Mouse (Mus musculus) forebrain, embryonic 15.5 days (tissue): ENCODE data around the gene Ttc25. TPM values are rescaled to one million over a fixed set of nuclear protein-coding genes. Genes with fewer than 3 reads are reported as not detected.
"Not testable (repeated sequence)": the region's sequence is repeated elsewhere in the genome, so short reads cannot be mapped to it uniquely, and the experiment has no call there.

Experiments
- ATAC-seq: fragments of 200-750 bp; cut with Nextera tagmentation; replicated peaks from 2 replicates; pipeline ENCODE4 v1.8.0; 2017; ENCODE audit warnings: mild to moderate bottlenecking, moderate TSS enrichment, moderate library complexity
- H3K27ac ChIP-seq: fragments of 300-500 bp; sonication (generic); replicated peaks from 2 replicates; pipeline ENCODE4 v1.5.1; 2015; ENCODE audit warnings: mild to moderate bottlenecking, inconsistent platforms
- H3K27me3 ChIP-seq: fragments of 300-500 bp; sonication (generic); 2 replicates; pipeline ENCODE4 v1.6.1; 2015; ENCODE audit warnings: inconsistent platforms
- H3K36me3 ChIP-seq: fragments of 300-500 bp; sonication (generic); 2 replicates; pipeline ENCODE4 v1.6.1; 2015; ENCODE audit warnings: mild to moderate bottlenecking, inconsistent platforms
- H3K4me1 ChIP-seq: fragments of 300-500 bp; sonication (generic); 2 replicates; pipeline ENCODE4 v1.6.1; 2015; ENCODE audit warnings: inconsistent platforms
- H3K4me2 ChIP-seq: fragments of 300-500 bp; sonication (generic); replicated peaks from 2 replicates; pipeline ENCODE4 v1.6.1; 2015; ENCODE audit warnings: mild to moderate bottlenecking, inconsistent platforms
- H3K4me3 ChIP-seq: fragments of 300-500 bp; sonication (generic); 2 replicates; pipeline ENCODE4 v1.5.1; 2015; ENCODE audit warnings: mild to moderate bottlenecking, inconsistent platforms
- H3K9ac ChIP-seq: fragments of 300-500 bp; sonication (generic); replicated peaks from 2 replicates; pipeline ENCODE4 v1.6.1; 2015; ENCODE audit warnings: mild to moderate bottlenecking, inconsistent platforms
- H3K9me3 ChIP-seq: fragments of 300-500 bp; sonication (generic); 2 replicates; pipeline ENCODE4 v1.6.1; 2016; ENCODE audit warnings: inconsistent platforms
- WGBS: fragments of 180-500 bp; shearing (Covaris S2); methylation state at CpG from one replicate; pipeline ENCODE4 v1.1.7; 2015; ENCODE audit warnings: mixed read lengths; 5-methylcytosine and 5-hydroxymethylcytosine counted together
- polyA plus RNA-seq: library from polyadenylated mRNA; unstranded; fragments of >200 nt; fragmentation: Nextera tagmentation; extraction: Ambion mirVana; gene quantifications from 2 replicates; pipeline ENCODE4 v1.2.1, GENCODE M21; 2015

The Ttc25 gene
- polyA plus RNA-seq, 1 experiment from 2014 or later: 2.1 TPM

GRCm38 (mm10) chr11:100518188-100518591, 27.2 kb upstream of the Ttc25 start:
- Histone ChIP-seq H3K4me2 (no peak overlapping the region), H3K4me3 (no peak overlapping the region), H3K9ac (no peak overlapping the region), H3K27me3 (no peaks in the 10 kb centered on the region), H3K36me3 (peaks cover 96% of the 10 kb centered on the region), H3K4me1 (peaks cover 11% of the 10 kb centered on the region; the same call in 1 of the 2 replicates), H3K9me3 (no peaks in the 10 kb centered on the region), H3K27ac (peak overlapping the region; percentile 57)
- peak; percentile 60 for ATAC-seq
- 43% methylated on average over 5 of the region's 5 CpGs for WGBS

GRCm38 (mm10) chr11:100519188-100519587, 26.2 kb upstream of the Ttc25 start:
- ATAC-seq: no peak

GRCm38 (mm10) chr11:100520838-100521237, 24.6 kb upstream of the Ttc25 start:
- WGBS: 87% methylated on average over 15 of the region's 15 CpGs
- H3K9ac ChIP-seq: no peak overlapping the region
- ATAC-seq: no peak

More at GRCm38 (mm10) chr11:100519188-100519587, 26.2 kb upstream of the Ttc25 start:
- WGBS: 81% methylated on average over 7 of the region's 7 CpGs
- H3K9ac ChIP-seq: no peak overlapping the region
- no peak overlapping the region for H3K4me2 ChIP-seq
- H3K27me3 ChIP-seq: no peaks in the 10 kb centered on the region
- H3K4me1 ChIP-seq: peaks cover 14% of the 10 kb centered on the region
- H3K9me3 ChIP-seq: no peaks in the 10 kb centered on the region
- peaks cover 93% of the 10 kb centered on the region for H3K36me3 ChIP-seq
- H3K4me3 ChIP-seq: no peak overlapping the region
- 0 out of 2 replicates have a peak overlapping the region, but pooled peaks have one; percentile 57 for H3K27ac ChIP-seq

GRCm38 (mm10) chr11:100524358-100524757, 21.0 kb upstream of the Ttc25 start:
- H3K4me3 ChIP-seq: no peak overlapping the region
- WGBS: 91% methylated on average over 5 of the region's 5 CpGs
- no peaks in the 10 kb centered on the region for H3K27me3 ChIP-seq
- H3K9me3 ChIP-seq: no peaks in the 10 kb centered on the region
- H3K36me3 ChIP-seq: peaks cover 46% of the 10 kb centered on the region
- no peak overlapping the region for H3K27ac ChIP-seq
- ATAC-seq: no peak
- peak overlapping the region; percentile 64; the same call in 1 of the 2 replicates for H3K4me2 ChIP-seq
- H3K9ac ChIP-seq: no peak overlapping the region
- H3K4me1 ChIP-seq: peaks cover 38% of the 10 kb centered on the region

More at GRCm38 (mm10) chr11:100520838-100521237, 24.6 kb upstream of the Ttc25 start:
- H3K4me1 ChIP-seq: peaks cover 31% of the 10 kb centered on the region
- H3K9me3 ChIP-seq: no peaks in the 10 kb centered on the region
- H3K27me3 ChIP-seq: no peaks in the 10 kb centered on the region
- H3K4me2 ChIP-seq: no peak overlapping the region
- no peak overlapping the region for H3K4me3 ChIP-seq
- no peak overlapping the region for H3K27ac ChIP-seq
- peaks cover 77% of the 10 kb centered on the region for H3K36me3 ChIP-seq

- H3K9ac ChIP-seq: 0 out of 2 replicates have a peak overlapping the region, but pooled peaks have one; percentile 91
- WGBS: 56% methylated on average over 11 of the region's 11 CpGs
- H3K27me3 ChIP-seq: no peaks in the 10 kb centered on the region
- peak overlapping the region; percentile 93 for H3K4me3 ChIP-seq
- no peak for ATAC-seq
- H3K36me3 ChIP-seq: peaks cover 38% of the 10 kb centered on the region
- peaks cover 38% of the 10 kb centered on the region for H3K4me1 ChIP-seq
- H3K4me2 ChIP-seq: peak overlapping the region; percentile 64
- H3K9me3 ChIP-seq: no peaks in the 10 kb centered on the region
- H3K27ac ChIP-seq: no peak overlapping the region
These were observed 20.3 kb upstream of the Ttc25 start for GRCm38 (mm10) chr11:100524987-100525630.

GRCm38 (mm10) chr11:100526052-100526816, 19.2 kb upstream of the Ttc25 start:
- Histone ChIP-seq H3K27ac (no peak overlapping the region; the same call in 1 of the 2 replicates), H3K27me3 (no peaks in the 10 kb centered on the region), H3K9me3 (no peaks in the 10 kb centered on the region), H3K4me2 (peak overlapping the region; percentile 64), H3K4me3 (peak overlapping the region; percentile 93), H3K9ac (peak overlapping the region; percentile 91), H3K4me1 (peaks cover 38% of the 10 kb centered on the region), H3K36me3 (peaks cover 27% of the 10 kb centered on the region)
- ATAC-seq: no peak
- WGBS: 3% methylated on average over 15 of the region's 15 CpGs

- H3K4me3 ChIP-seq: peak overlapping the region; percentile 93
- under 1% methylated on average over 26 of the region's 26 CpGs for WGBS
- ATAC-seq: peak; percentile 51
These were observed 18.3 kb upstream of the Ttc25 start for GRCm38 (mm10) chr11:100527066-100527457.

GRCm38 (mm10) chr11:100527458-100528374, 17.7 kb upstream of the Ttc25 start, which contains the start of gene Acly:
Acly (minus strand) TSS chr11:100528000.
- WGBS: under 1% methylated on average over 54 of the region's 54 CpGs
- H3K9me3 ChIP-seq: no peaks in the 10 kb centered on the region
- H3K27me3 ChIP-seq: no peaks in the 10 kb centered on the region
- H3K27ac ChIP-seq: peak within 1 kb of the TSS; percentile 96
- H3K36me3 ChIP-seq: peaks cover 12% of the 10 kb centered on the region
- peak within 1 kb of the TSS; percentile 64 for H3K4me2 ChIP-seq
- peaks cover 38% of the 10 kb centered on the region for H3K4me1 ChIP-seq
- peak; percentile 98 for ATAC-seq
- H3K4me3 ChIP-seq: peak within 1 kb of the TSS; percentile 93
- peak within 1 kb of the TSS; percentile 91 for H3K9ac ChIP-seq

More at GRCm38 (mm10) chr11:100527066-100527457, 18.3 kb upstream of the Ttc25 start:
- Histone ChIP-seq H3K27me3 (no peaks in the 10 kb centered on the region), H3K36me3 (peaks cover 19% of the 10 kb centered on the region), H3K9ac (peak overlapping the region; percentile 91), H3K27ac (peak overlapping the region; percentile 96), H3K4me1 (peaks cover 38% of the 10 kb centered on the region), H3K4me2 (peak overlapping the region; percentile 64), H3K9me3 (no peaks in the 10 kb centered on the region)

- Histone ChIP-seq H3K9ac (peak overlapping the region; percentile 59), H3K27me3 (no peaks in the 10 kb centered on the region), H3K9me3 (no peaks in the 10 kb centered on the region), H3K4me3 (peak overlapping the region; percentile 93), H3K36me3 (peaks cover 3% of the 10 kb centered on the region), H3K4me1 (peaks cover 38% of the 10 kb centered on the region), H3K27ac (peak overlapping the region; percentile 76), H3K4me2 (peak overlapping the region; percentile 64)
- 28% methylated on average over 19 of the region's 19 CpGs for WGBS
- no peak for ATAC-seq
These were observed 16.8 kb upstream of the Ttc25 start for GRCm38 (mm10) chr11:100528375-100529165.

- H3K4me2 ChIP-seq: no peak overlapping the region
- H3K27ac ChIP-seq: no peak overlapping the region
- no peaks in the 10 kb centered on the region for H3K36me3 ChIP-seq
- H3K9me3 ChIP-seq: no peaks in the 10 kb centered on the region
- H3K27me3 ChIP-seq: no peaks in the 10 kb centered on the region
- no peak overlapping the region for H3K4me3 ChIP-seq
- 11% methylated on average over 6 of the region's 6 CpGs for WGBS
- ATAC-seq: no peak
- H3K4me1 ChIP-seq: no peaks in the 10 kb centered on the region
- no peak overlapping the region for H3K9ac ChIP-seq
These were observed 11.5 kb upstream of the Ttc25 start for GRCm38 (mm10) chr11:100533871-100534270.

- not testable (repeated sequence) for H3K4me1 ChIP-seq, H3K4me3 ChIP-seq, ATAC-seq, H3K27me3 ChIP-seq, H3K9me3 ChIP-seq, H3K4me2 ChIP-seq, H3K27ac ChIP-seq, H3K36me3 ChIP-seq, H3K9ac ChIP-seq
- 71% methylated on average over 2 of the region's 2 CpGs for WGBS
These were observed 11.0 kb upstream of the Ttc25 start for GRCm38 (mm10) chr11:100534411-100534810.
